Mouse (Mus musculus) megakaryocyte-erythroid progenitor cell, adult 5-6 weeks (primary cell): ENCODE results near the gene Lyrm7. TPM values are rescaled to one million over a fixed set of nuclear protein-coding genes. Genes with fewer than 3 reads are reported as not detected.

Experiments
- ATAC-seq: replicated peaks from 2 replicates; pipeline ENCODE4 v1.8.0; 2016; ENCODE audit warnings: mild to moderate bottlenecking, inconsistent platforms; ENCODE audit not compliant: severe bottlenecking, poor library complexity, low FRiP score, low TSS enrichment
- total RNA-seq, 2 experiments: library from RNA; stranded (forward) in 1 of 2; stranded (reverse) in 1 of 2; fragments of 200-1000, 215-1000 nt in 1 of 2; fragments of >200 nt in 1 of 2; fragmentation: Nextera tagmentation in 1 of 2; gene quantifications; 2 replicates each; pipeline ENCODE4 v1.2.3; 2014 to 2017

Gene Lyrm7
- total RNA-seq, 2 experiments from 2014 or later: 1.9 to 11.0 TPM

- ATAC-seq: no peak
Observed at GRCm38 (mm10) chr11:54812314-54812713, 48.4 kb downstream of the Lyrm7 start.

GRCm38 (mm10) chr11:54811054-54811453 is 49.7 kb downstream of the Lyrm7 start:
- no peak for ATAC-seq

DNA sequence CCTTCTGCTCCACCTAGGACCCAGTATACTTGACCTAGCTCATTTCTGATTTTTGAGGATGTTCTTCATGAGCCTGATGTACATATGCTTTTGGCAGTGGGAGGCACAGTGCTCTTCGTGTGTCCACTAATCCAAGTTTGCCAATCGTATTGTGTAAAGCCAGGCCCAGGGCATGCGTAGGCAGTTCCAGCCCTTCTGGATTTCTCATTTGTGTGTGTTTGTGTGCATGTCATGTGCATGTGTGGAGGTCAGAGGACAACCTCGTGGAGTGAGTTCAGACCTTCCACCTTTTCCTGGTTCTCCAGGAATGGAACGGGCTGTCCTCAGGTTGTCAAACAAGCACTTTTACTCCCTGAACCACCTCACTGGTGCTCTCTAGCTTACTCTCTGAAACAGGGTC is 51.1 kb downstream of the Lyrm7 start:
- no peak for ATAC-seq

GRCm38 (mm10) chr11:54808177-54808576 is 52.5 kb downstream of the Lyrm7 start:
- ATAC-seq: no peak

GRCm38 (mm10) chr11:54807669-54808068 is 53.0 kb downstream of the Lyrm7 start:
- peak; percentile 52 for ATAC-seq

DNA sequence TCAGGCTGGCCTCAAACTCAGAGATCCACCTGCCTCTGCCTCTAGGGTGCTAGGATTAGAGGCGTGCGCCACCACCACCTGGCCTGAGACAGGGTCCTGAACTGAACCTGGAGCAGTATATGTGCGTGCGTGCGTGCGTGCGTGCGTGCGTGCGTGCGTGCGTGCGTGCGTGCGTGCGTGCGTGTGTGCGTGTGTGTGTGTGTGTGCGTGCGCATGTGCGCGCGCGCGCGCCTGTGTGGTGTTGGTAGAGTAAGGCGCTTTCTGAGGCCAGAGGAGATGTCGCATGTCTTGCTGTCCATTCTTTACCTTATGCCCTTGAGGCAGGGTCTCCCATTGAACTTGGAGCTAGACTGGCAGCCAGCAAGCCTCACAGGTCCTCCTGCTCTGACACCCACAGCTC is 53.8 kb downstream of the Lyrm7 start:
- ATAC-seq: no peak

GRCm38 (mm10) chr11:54805196-54805595 is 55.5 kb downstream of the Lyrm7 start:
- ATAC-seq: no peak

- no peak for ATAC-seq
Observed at GRCm38 (mm10) chr11:54802621-54803020, 58.1 kb downstream of the Lyrm7 start.

DNA sequence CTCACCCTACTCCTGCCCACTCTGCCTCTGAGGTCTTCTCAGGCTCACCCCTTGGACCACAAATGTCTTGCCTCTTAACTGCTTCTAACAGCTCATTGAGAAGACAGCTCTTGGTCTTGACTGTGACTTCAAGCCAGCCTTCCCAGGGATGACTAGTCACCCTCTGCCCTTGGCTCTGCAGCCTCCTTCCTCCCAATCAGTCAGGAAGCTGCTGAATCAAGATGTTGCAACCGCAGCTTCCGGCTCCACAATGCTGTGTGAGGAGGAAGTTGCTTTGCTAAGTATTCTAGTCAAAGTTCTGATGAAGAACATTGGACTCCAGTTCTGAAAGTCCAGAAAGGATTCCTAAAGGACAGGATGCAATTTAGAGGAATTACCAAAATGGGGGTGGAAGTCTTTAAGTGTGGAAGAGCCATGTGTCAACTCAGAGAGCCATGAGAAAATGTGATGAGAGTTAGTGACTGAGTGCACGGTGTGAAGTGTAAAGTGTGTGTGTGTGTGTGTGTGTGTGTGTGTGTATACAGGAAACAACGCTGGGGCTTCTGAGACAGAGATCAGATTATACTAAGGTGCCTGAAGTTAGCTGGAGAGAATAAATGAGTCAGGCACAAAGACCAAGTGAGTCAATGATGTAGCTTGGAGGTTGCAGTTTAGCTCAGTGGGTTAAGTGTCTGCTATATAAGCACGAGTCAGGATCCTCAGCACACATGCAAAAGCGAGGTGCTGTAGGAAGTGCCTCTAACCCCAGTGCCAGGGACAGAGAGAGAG is 58.7 kb downstream of the Lyrm7 start:
- ATAC-seq: peak; percentile 84

DNA sequence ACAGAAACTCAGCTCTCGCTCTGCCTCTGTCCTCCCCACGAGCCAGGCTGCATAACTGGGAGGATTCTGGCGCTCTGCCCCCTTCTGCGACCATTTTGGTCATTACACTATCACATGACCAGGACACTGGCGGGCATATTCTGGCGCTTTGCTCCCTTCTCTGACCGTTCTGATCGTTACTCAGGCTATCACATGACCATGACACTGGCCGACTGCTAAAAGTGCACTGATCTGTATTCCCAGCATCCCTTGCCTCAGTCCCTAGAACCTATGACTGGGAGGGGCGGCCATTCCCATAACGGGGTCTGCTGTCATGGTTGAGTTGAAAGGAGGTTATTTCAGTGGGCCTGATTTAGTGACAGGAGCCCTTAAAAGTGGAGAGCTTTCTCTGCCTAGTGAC is 64.2 kb downstream of the Lyrm7 start:
- no peak for ATAC-seq

- ATAC-seq: no peak
Observed at GRCm38 (mm10) chr11:54794678-54795077, 66.0 kb downstream of the Lyrm7 start.

GRCm38 (mm10) chr11:54793173-54793572 is 67.5 kb downstream of the Lyrm7 start:
- ATAC-seq: no peak

DNA sequence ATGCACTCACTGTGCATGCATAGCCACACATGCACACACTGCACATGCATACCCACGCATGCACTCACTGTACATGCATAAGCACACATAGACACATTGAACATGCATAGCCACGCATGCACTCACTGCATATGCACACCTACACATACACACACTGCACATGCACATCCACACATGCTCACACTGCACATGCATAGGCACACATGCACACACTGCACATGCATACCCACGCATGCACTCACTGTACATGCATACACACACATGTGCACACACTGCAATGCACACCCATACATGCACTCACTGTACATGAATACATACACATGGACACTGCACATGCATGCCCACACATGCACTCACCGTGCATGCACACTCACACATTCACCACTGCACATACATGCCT is 69.3 kb downstream of the Lyrm7 start:
- no peak for ATAC-seq

GRCm38 (mm10) chr11:54787488-54788474 is 72.9 kb downstream of the Lyrm7 start, which contains the start of gene Cdc42se2:
Gene Cdc42se2, minus strand, starts transcription at chr11:54787675.
- ATAC-seq: peak; percentile 97

DNA sequence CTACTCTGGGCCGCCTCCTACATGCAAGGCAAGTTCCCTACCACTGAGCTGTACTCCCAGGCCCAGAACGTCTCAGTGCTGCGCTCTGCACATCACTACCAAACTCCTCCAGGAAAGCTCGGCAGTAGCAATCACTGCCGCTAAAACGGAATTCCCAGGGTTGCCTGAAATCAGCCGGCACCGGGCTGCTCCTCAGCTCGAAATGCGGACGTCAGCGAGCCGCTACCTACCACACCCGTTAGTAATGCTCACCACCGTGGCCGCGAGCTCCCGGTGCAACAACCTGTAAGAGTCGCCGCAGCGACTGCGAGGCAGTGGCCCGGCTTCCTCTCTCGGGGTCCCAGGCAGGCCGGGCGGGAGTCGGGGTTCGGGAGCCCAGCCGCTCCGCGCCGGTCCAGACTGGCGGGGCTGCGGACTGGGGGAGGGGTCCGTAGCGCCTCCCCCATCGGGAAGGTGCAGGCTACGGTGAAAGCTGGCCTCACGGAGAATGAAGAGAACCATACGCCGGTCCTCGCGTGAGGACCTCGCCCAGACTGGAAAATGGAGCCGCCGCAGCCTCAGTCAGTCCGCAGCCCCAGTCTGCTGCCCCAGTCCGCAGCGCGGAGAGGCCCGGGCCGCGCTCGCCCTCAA is 73.7 kb downstream of the Lyrm7 start:
- ATAC-seq: peak; percentile 36

- no peak for ATAC-seq
Observed at GRCm38 (mm10) chr11:54785566-54785965, 75.2 kb downstream of the Lyrm7 start.

- ATAC-seq: no peak
Observed at GRCm38 (mm10) chr11:54784436-54784835, 76.3 kb downstream of the Lyrm7 start.

GRCm38 (mm10) chr11:54782253-54782652 is 78.5 kb downstream of the Lyrm7 start:
- ATAC-seq: no peak

- no peak for ATAC-seq
Observed at GRCm38 (mm10) chr11:54779946-54780345, 80.8 kb downstream of the Lyrm7 start.
